Mouse (Mus musculus) brown adipose tissue, adult 24 weeks (tissue): ENCODE measurements around the gene Tnrc6c. TPM values are rescaled to one million over a fixed set of nuclear protein-coding genes. Genes with fewer than 3 reads are reported as not detected.

Source experiments
- H3K27ac ChIP-seq: fragments of 200-500 bp; replicated peaks from 2 replicates; pipeline ENCODE4 v1.5.1; 2012; ENCODE audit warnings: low read depth, mild to moderate bottlenecking, low read length
- H3K4me1 ChIP-seq: fragments of 200-500 bp; 2 replicates; pipeline ENCODE4 v1.6.1; 2012; ENCODE audit warnings: low read length, mixed read lengths; ENCODE audit not compliant: control insufficient read depth, insufficient read depth, insufficient read length
- H3K4me3 ChIP-seq: fragments of 200-500 bp; 2 replicates; pipeline ENCODE4 v1.5.1; 2012; ENCODE audit warnings: low read depth, mild to moderate bottlenecking, low read length, moderate library complexity; ENCODE audit not compliant: insufficient read depth
- polyA plus RNA-seq: library from polyadenylated mRNA; stranded (reverse); fragments of >200 nt; gene quantifications from 2 replicates; pipeline ENCODE4 v1.2.4, GENCODE M21; 2012; ENCODE audit not compliant: missing spikeins, insufficient read depth, insufficient read length

The Tnrc6c gene
- polyA plus RNA-seq = 3.6 and 4.2 TPM in 2 replicates

- H3K4me1 ChIP-seq = peaks cover 4% of the 10 kb centered on the region
- peak within 1 kb of the TSS; percentile 92 for H3K4me3 ChIP-seq
- H3K27ac ChIP-seq = peak within 1 kb of the TSS; percentile 51
These were observed at the start of gene Tnrc6c for GRCm38 (mm10) chr11:117653491-117654351. Gene Tnrc6c, plus strand, starts transcription at chr11:117654289.

- Histone ChIP-seq H3K4me3 (no peak overlapping the region; the same call in 1 of the 2 replicates), H3K4me1 (peaks cover 2% of the 10 kb centered on the region; the same call in 1 of the 2 replicates), H3K27ac (no peak overlapping the region)
These were observed 48.0 kb upstream of the Tnrc6c start for GRCm38 (mm10) chr11:117606137-117606536.

- no peak overlapping the region for H3K4me3 ChIP-seq
- H3K27ac ChIP-seq = no peak overlapping the region
- peaks cover 2% of the 10 kb centered on the region; the same call in 1 of the 2 replicates for H3K4me1 ChIP-seq
These were observed 47.4 kb upstream of the Tnrc6c start for GRCm38 (mm10) chr11:117606605-117607203.

GRCm38 (mm10) chr11:117608141-117608789 lies 45.8 kb upstream of the Tnrc6c start:
- H3K27ac ChIP-seq = no peak overlapping the region
- no peak overlapping the region for H3K4me3 ChIP-seq
- H3K4me1 ChIP-seq = peaks cover 2% of the 10 kb centered on the region; the same call in 1 of the 2 replicates

- no peak overlapping the region for H3K27ac ChIP-seq
- peaks cover 2% of the 10 kb centered on the region; the same call in 1 of the 2 replicates for H3K4me1 ChIP-seq
- H3K4me3 ChIP-seq = no peak overlapping the region
These were observed 45.1 kb upstream of the Tnrc6c start for GRCm38 (mm10) chr11:117608976-117609375.

GRCm38 (mm10) chr11:117610589-117610988 lies 43.5 kb upstream of the Tnrc6c start:
- Histone ChIP-seq H3K27ac (no peak overlapping the region), H3K4me3 (no peak overlapping the region), H3K4me1 (peaks cover 2% of the 10 kb centered on the region; the same call in 1 of the 2 replicates)

GRCm38 (mm10) chr11:117611068-117611467 lies 43.0 kb upstream of the Tnrc6c start:
- H3K4me3 ChIP-seq = peak overlapping the region; percentile 37
- no peak overlapping the region for H3K27ac ChIP-seq
- no peaks in the 10 kb centered on the region for H3K4me1 ChIP-seq

GRCm38 (mm10) chr11:117611860-117612259 lies 42.2 kb upstream of the Tnrc6c start:
- no peaks in the 10 kb centered on the region for H3K4me1 ChIP-seq
- H3K27ac ChIP-seq = no peak overlapping the region
- no peak overlapping the region for H3K4me3 ChIP-seq

GRCm38 (mm10) chr11:117612885-117613284 lies 41.2 kb upstream of the Tnrc6c start:
- Histone ChIP-seq H3K27ac (no peak overlapping the region), H3K4me1 (no peaks in the 10 kb centered on the region), H3K4me3 (no peak overlapping the region)

- Histone ChIP-seq H3K4me1 (no peaks in the 10 kb centered on the region), H3K4me3 (no peak overlapping the region), H3K27ac (no peak overlapping the region)
These were observed 36.7 kb upstream of the Tnrc6c start for GRCm38 (mm10) chr11:117617368-117617908.

GRCm38 (mm10) chr11:117618214-117618613 lies 35.9 kb upstream of the Tnrc6c start:
- Histone ChIP-seq H3K27ac (no peak overlapping the region), H3K4me1 (no peaks in the 10 kb centered on the region), H3K4me3 (no peak overlapping the region)

GRCm38 (mm10) chr11:117618774-117619173 lies 35.3 kb upstream of the Tnrc6c start:
- Histone ChIP-seq H3K4me1 (no peaks in the 10 kb centered on the region), H3K27ac (no peak overlapping the region), H3K4me3 (no peak overlapping the region)

GRCm38 (mm10) chr11:117619581-117619980 lies 34.5 kb upstream of the Tnrc6c start:
- H3K4me3 ChIP-seq = no peak overlapping the region
- H3K4me1 ChIP-seq = no peaks in the 10 kb centered on the region
- no peak overlapping the region for H3K27ac ChIP-seq

GRCm38 (mm10) chr11:117625196-117625595 lies 28.9 kb upstream of the Tnrc6c start:
- Histone ChIP-seq H3K4me1 (peaks cover 3% of the 10 kb centered on the region), H3K27ac (no peak overlapping the region), H3K4me3 (no peak overlapping the region)

- Histone ChIP-seq H3K4me3 (no peak overlapping the region), H3K27ac (no peak overlapping the region), H3K4me1 (peaks cover 3% of the 10 kb centered on the region)
These were observed 27.5 kb upstream of the Tnrc6c start for GRCm38 (mm10) chr11:117626557-117626956.
